Mouse (Mus musculus) stomach, postnatal 0 days (tissue): ENCODE data around the gene Lrrc41. TPM values are rescaled to one million over a fixed set of nuclear protein-coding genes. Genes with fewer than 3 reads are reported as not detected.

Experiments used
- ATAC-seq: fragments of 200-750 bp; cut with Nextera tagmentation; 2 replicates; pipeline ENCODE4 v1.8.0; 2017; ENCODE audit not compliant: low FRiP score, low TSS enrichment
- DNase-seq: peaks from one replicate; pipeline ENCODE4 v3.0.0-alpha.2; 2016; ENCODE audit warnings: low spot score
- H3K27ac ChIP-seq: fragments of 300-500 bp; sonication (generic); replicated peaks from 2 replicates; pipeline ENCODE4 v1.5.1; 2014; ENCODE audit warnings: mild to moderate bottlenecking, control low read depth
- H3K27me3 ChIP-seq: fragments of 300-500 bp; sonication (generic); 2 replicates; pipeline ENCODE4 v1.6.1; 2014; ENCODE audit warnings: low read length; ENCODE audit not compliant: control insufficient read depth, insufficient read depth
- H3K36me3 ChIP-seq: fragments of 300-500 bp; sonication (generic); 2 replicates; pipeline ENCODE4 v1.6.1; 2014; ENCODE audit warnings: low read length, mixed read lengths; ENCODE audit not compliant: control insufficient read depth, insufficient read depth
- H3K4me1 ChIP-seq: fragments of 300-500 bp; sonication (generic); replicated peaks from 2 replicates; pipeline ENCODE4 v1.6.1; 2014; ENCODE audit warnings: antibody characterized with exemption; ENCODE audit not compliant: control insufficient read depth, insufficient read depth
- H3K4me2 ChIP-seq: fragments of 300-500 bp; sonication (generic); replicated peaks from 2 replicates; pipeline ENCODE4 v1.6.1; 2014; ENCODE audit warnings: low read depth, mild to moderate bottlenecking, control low read depth, moderate library complexity
- H3K4me3 ChIP-seq: fragments of 300-500 bp; sonication (generic); 2 replicates; pipeline ENCODE4 v1.5.1; 2014; ENCODE audit warnings: low read depth, low read length, control low read depth
- H3K9ac ChIP-seq: fragments of 300-500 bp; sonication (generic); 2 replicates; pipeline ENCODE4 v1.6.1; 2014; ENCODE audit warnings: mild to moderate bottlenecking, low read length, control low read depth, mixed read lengths
- H3K9me3 ChIP-seq: fragments of 300-500 bp; sonication (generic); 2 replicates; pipeline ENCODE4 v1.6.1; 2016; ENCODE audit warnings: low read length; ENCODE audit not compliant: control insufficient read depth
- CTCF ChIP-seq: IDR thresholded peaks from 2 replicates; pipeline ENCODE4 v1.5.1; 2016; ENCODE audit warnings: antibody characterized with exemption, low read depth, mild to moderate bottlenecking, moderate library complexity
- EP300 ChIP-seq: optimal IDR thresholded peaks from 2 replicates; pipeline ENCODE3; 2016; ENCODE audit warnings: antibody characterized with exemption
- WGBS: fragments of 180-500 bp; shearing (Covaris S2); extraction: QIAGEN DNeasy Blood & Tissue Kit; methylation state at CpG from one replicate; pipeline ENCODE4 v1.1.7; 2014; 5-methylcytosine and 5-hydroxymethylcytosine counted together
- polyA plus RNA-seq: library from polyadenylated mRNA; unstranded; fragments of >200 nt; fragmentation: Nextera tagmentation; extraction: Ambion mirVana; gene quantifications from 2 replicates; pipeline ENCODE4 v1.2.1, GENCODE M21; 2015

Gene Lrrc41
- polyA plus RNA-seq, 1 experiment from 2014 or later, result 37.4 TPM

DNA sequence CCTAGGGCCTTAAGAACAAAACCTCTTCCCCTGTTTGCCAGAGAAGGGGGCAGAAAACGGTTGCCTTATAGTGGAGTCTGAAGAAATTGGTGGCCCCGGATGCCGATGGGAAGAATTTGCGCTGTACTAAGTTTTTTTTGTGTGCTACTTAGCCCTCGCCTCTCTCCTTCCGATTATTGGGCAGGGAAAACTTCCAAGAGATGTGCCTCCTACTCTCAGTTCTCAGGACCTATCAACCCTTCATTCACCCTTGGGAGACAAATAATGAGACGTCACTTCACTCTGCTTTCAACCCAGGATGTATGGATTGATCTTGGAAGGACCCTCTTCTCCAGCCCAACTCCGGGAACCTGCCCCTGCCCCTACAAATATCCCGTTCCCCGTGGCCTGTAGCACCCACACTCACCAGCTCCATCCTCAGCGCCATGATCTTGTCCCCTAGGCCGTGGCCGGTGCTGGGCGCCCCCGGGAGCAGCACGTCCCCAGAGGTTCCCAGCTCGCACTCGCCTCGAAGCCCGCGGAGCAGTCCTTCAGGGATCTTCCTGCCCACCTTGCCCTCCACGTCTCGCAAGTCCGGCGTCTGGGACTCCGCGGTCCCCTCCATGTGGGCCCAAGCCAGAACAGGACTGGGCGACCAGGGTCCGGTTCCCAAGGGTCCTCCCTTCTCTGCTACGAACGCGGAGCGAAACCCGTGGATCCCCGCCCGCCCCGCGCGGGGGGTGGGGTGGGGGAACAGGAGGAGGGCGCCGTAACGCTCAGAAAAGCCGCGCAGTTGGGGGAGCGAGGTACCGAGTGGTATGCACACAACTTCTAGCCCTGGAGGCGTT, 69.0 kb downstream of the Lrrc41 start:
- H3K27ac ChIP-seq, result no peak overlapping the region; the same call in 1 of the 2 replicates
- TF ChIP-seq CTCF (no peak), EP300 (no peak)
- peak; percentile 58 for ATAC-seq
- under 1% methylated on average over 47 of the region's 47 CpGs for WGBS
- H3K9ac ChIP-seq, result peak overlapping the region; percentile 67
- no peaks in the 10 kb centered on the region for H3K9me3 ChIP-seq
- peak overlapping the region; percentile 93 for H3K4me2 ChIP-seq
- peak overlapping the region; percentile 58 for H3K4me3 ChIP-seq
- peak; percentile 69 for DNase-seq
- no peaks in the 10 kb centered on the region for H3K36me3 ChIP-seq
- no peaks in the 10 kb centered on the region for H3K27me3 ChIP-seq
- no peaks in the 10 kb centered on the region for H3K4me1 ChIP-seq

Other genes starting within 250 kb of the Lrrc41 start
- 7.5 and 8.1 TPM in 2 replicates for gene Mob3c, start 247.2 kb upstream of the Lrrc41 start, polyA plus RNA-seq
- gene Mknk1, start 236.1 kb upstream of the Lrrc41 start, polyA plus RNA-seq, result 11.6 and 15.1 TPM in 2 replicates
- not detected in 2 replicates for gene Kncn, start 190.9 kb upstream of the Lrrc41 start, polyA plus RNA-seq
- not detected in 2 replicates for gene 6430628N08Rik, start 184.6 kb upstream of the Lrrc41 start, polyA plus RNA-seq
- gene Dmbx1, start 135.3 kb upstream of the Lrrc41 start, polyA plus RNA-seq, result 0.02 TPM in 1 of 2 replicates, not detected in the other
- gene Faah, start 57.3 kb upstream of the Lrrc41 start, polyA plus RNA-seq, result 7.7 and 8.3 TPM in 2 replicates
- gene Nsun4, start 21.4 kb upstream of the Lrrc41 start, polyA plus RNA-seq, result 11.4 and 11.9 TPM in 2 replicates
- 571 and 591 TPM in 2 replicates for gene Uqcrh, start 198 bp upstream of the Lrrc41 start, polyA plus RNA-seq
- gene Rad54l, start 48.4 kb downstream of the Lrrc41 start, polyA plus RNA-seq, result 5.1 and 5.3 TPM in 2 replicates
- gene Pomgnt1, start 48.6 kb downstream of the Lrrc41 start, polyA plus RNA-seq, result 26.6 and 29.6 TPM in 2 replicates
- 1.2 and 1.6 TPM in 2 replicates for gene Lurap1, start 76.1 kb downstream of the Lrrc41 start, polyA plus RNA-seq
- 319 and 330 TPM in 2 replicates for gene Tspan1, start 92.3 kb downstream of the Lrrc41 start, polyA plus RNA-seq
- not detected in 2 replicates for gene 1700042G07Rik, start 98.1 kb downstream of the Lrrc41 start, polyA plus RNA-seq
- not detected in 2 replicates for gene Gm49337, start 98.1 kb downstream of the Lrrc41 start, polyA plus RNA-seq
- 6.4 and 6.8 TPM in 2 replicates for gene Pik3r3, start 146.3 kb downstream of the Lrrc41 start, polyA plus RNA-seq